Mouse (Mus musculus) small intestine, adult 2 months (tissue): ENCODE results near the gene Eef2. TPM values are rescaled to one million over a fixed set of nuclear protein-coding genes. Genes with fewer than 3 reads are reported as not detected.
"Not testable (repeated sequence)": the region's sequence is repeated elsewhere in the genome, so short reads cannot be mapped to it uniquely, and the experiment has no call there.

Experiments used
- H3K27ac ChIP-seq: fragments of 200-500 bp; 2 replicates; pipeline ENCODE4 v1.5.1; 2012; ENCODE audit warnings: low read depth, low read length, control low read depth, inconsistent platforms; ENCODE audit not compliant: insufficient read depth
- H3K27me3 ChIP-seq: fragments of 200-500 bp; 2 replicates; pipeline ENCODE4 v1.6.1; 2012; ENCODE audit warnings: mild to moderate bottlenecking, moderate library complexity, low read length, inconsistent platforms; ENCODE audit not compliant: control insufficient read depth, insufficient read depth
- H3K36me3 ChIP-seq: fragments of 200-500 bp; 2 replicates; pipeline ENCODE4 v1.6.1; 2012; ENCODE audit warnings: mild to moderate bottlenecking, low read length, control low read depth, inconsistent platforms; ENCODE audit not compliant: control insufficient read depth, insufficient read depth
- H3K4me1 ChIP-seq: fragments of 200-500 bp; 2 replicates; pipeline ENCODE4 v1.6.1; 2012; ENCODE audit warnings: low read length, inconsistent platforms, mixed read lengths; ENCODE audit not compliant: control insufficient read depth, insufficient read depth, insufficient read length
- H3K4me3 ChIP-seq: fragments of 200-500 bp; 2 replicates; pipeline ENCODE4 v1.5.1; 2012; ENCODE audit warnings: low read depth, mild to moderate bottlenecking, control low read depth, inconsistent platforms, low read length, moderate library complexity
- CTCF ChIP-seq: fragments of 200-500 bp; IDR thresholded peaks from 2 replicates; pipeline ENCODE4 v1.5.1; 2012; ENCODE audit warnings: low read depth, mild to moderate bottlenecking, control low read depth, inconsistent platforms, low read length, moderate library complexity, mixed read lengths; ENCODE audit not compliant: insufficient replicate concordance, insufficient read length; ENCODE audit errors: extremely low read depth
- POLR2A ChIP-seq: fragments of 200-500 bp; IDR thresholded peaks from 2 replicates; pipeline ENCODE4 v1.6.1; 2012; ENCODE audit warnings: low read depth, mild to moderate bottlenecking, control low read depth, inconsistent platforms, low read length, moderate library complexity
- WGBS: fragments of 180-500 bp; shearing (Covaris S2); methylation state at CpG from one replicate; pipeline ENCODE4 v1.1.7; 2018; 5-methylcytosine and 5-hydroxymethylcytosine counted together
- polyA plus RNA-seq: library from polyadenylated mRNA; depleted of rRNA; stranded (reverse); fragments of >200 nt; gene quantifications from 2 replicates; pipeline ENCODE4 v1.2.3, GENCODE M21; 2012

The Eef2 gene
- polyA plus RNA-seq, 1 experiment: 1,606 TPM

- TF ChIP-seq CTCF (no peak), POLR2A (peak; percentile 72)
- Histone ChIP-seq H3K27ac (peak within 1 kb of the TSS; percentile 86), H3K4me1 (peaks cover 13% of the 10 kb centered on the region), H3K27me3 (no peaks in the 10 kb centered on the region), H3K4me3 (peak within 1 kb of the TSS; percentile 85), H3K36me3 (peaks cover 11% of the 10 kb centered on the region; the same call in 1 of the 2 replicates)
- under 1% methylated on average over 64 of the region's 64 CpGs for WGBS
Observed at GRCm38 (mm10) chr10:81167200-81168086, 9.0 kb upstream of the Eef2 start, which contains the start of gene Pias4. Gene Pias4, minus strand, starts transcription at chr10:81167923.

- Histone ChIP-seq H3K27me3 (no peaks in the 10 kb centered on the region), H3K4me3 (peak overlapping the region; percentile 36), H3K36me3 (peaks cover 7% of the 10 kb centered on the region; the same call in 1 of the 2 replicates), H3K27ac (peak overlapping the region; percentile 86), H3K4me1 (peaks cover 10% of the 10 kb centered on the region; the same call in 1 of the 2 replicates)
- no peak for TF ChIP-seq CTCF
- no peak for TF ChIP-seq POLR2A
- WGBS: 5% methylated on average over 5 of the region's 5 CpGs
Observed at GRCm38 (mm10) chr10:81168087-81168431, 8.4 kb upstream of the Eef2 start.

- Histone ChIP-seq H3K4me1 (peaks cover 12% of the 10 kb centered on the region; the same call in 1 of the 2 replicates), H3K36me3 (peaks cover 4% of the 10 kb centered on the region; the same call in 1 of the 2 replicates), H3K4me3 (peak overlapping the region; percentile 74), H3K27me3 (no peaks in the 10 kb centered on the region), H3K27ac (peak overlapping the region; percentile 86)
- under 1% methylated on average over 29 of the region's 29 CpGs for WGBS
- TF ChIP-seq POLR2A (no peak), CTCF (no peak)
Observed at GRCm38 (mm10) chr10:81168521-81169244, 7.7 kb upstream of the Eef2 start.

- peak overlapping the region; percentile 74; the same call in 1 of the 2 replicates for H3K4me3 ChIP-seq
Observed at GRCm38 (mm10) chr10:81169411-81169900, 7.0 kb upstream of the Eef2 start.

GRCm38 (mm10) chr10:81173132-81173531 is 3.3 kb upstream of the Eef2 start:
- Histone ChIP-seq H3K27ac (peak overlapping the region; percentile 63), H3K4me1 (peaks cover 18% of the 10 kb centered on the region), H3K27me3 (no peaks in the 10 kb centered on the region), H3K4me3 (peak overlapping the region; percentile 36), H3K36me3 (peaks cover 9% of the 10 kb centered on the region)
- peak; percentile 82 for TF ChIP-seq CTCF
- no peak for TF ChIP-seq POLR2A
- WGBS: 5% methylated on average over 21 of the region's 21 CpGs

More at GRCm38 (mm10) chr10:81169411-81169900, 7.0 kb upstream of the Eef2 start:
- not testable (repeated sequence) for H3K36me3 ChIP-seq, H3K27me3 ChIP-seq
- H3K4me1 ChIP-seq: peaks cover 12% of the 10 kb centered on the region; the same call in 1 of the 2 replicates
- WGBS: 17% methylated on average over 8 of the region's 14 CpGs
- peak overlapping the region; percentile 50 for H3K27ac ChIP-seq

GRCm38 (mm10) chr10:81174617-81175344 is 1.6 kb upstream of the Eef2 start:
- Histone ChIP-seq H3K4me1 (peaks cover 19% of the 10 kb centered on the region), H3K27me3 (no peaks in the 10 kb centered on the region), H3K4me3 (peak overlapping the region; percentile 20; the same call in 1 of the 2 replicates), H3K27ac (peak overlapping the region; percentile 66), H3K36me3 (peaks cover 25% of the 10 kb centered on the region)
- 15% methylated on average over 29 of the region's 29 CpGs for WGBS
- no peak for TF ChIP-seq POLR2A
- peak; percentile 96 for TF ChIP-seq CTCF

- Histone ChIP-seq H3K27ac (peak overlapping the region; percentile 78), H3K4me1 (peaks cover 19% of the 10 kb centered on the region), H3K36me3 (peaks cover 31% of the 10 kb centered on the region)
- H3K4me3 ChIP-seq, H3K27me3 ChIP-seq: not testable (repeated sequence)
- 2% methylated on average over 4 of the region's 4 CpGs for WGBS
Observed at GRCm38 (mm10) chr10:81175345-81175701, 1.1 kb upstream of the Eef2 start.
